Mouse (Mus musculus) neutrophil, adult 5-6 weeks (primary cell): ENCODE measurements around the gene Sct. TPM values are rescaled to one million over a fixed set of nuclear protein-coding genes. Genes with fewer than 3 reads are reported as not detected.
A peak's percentile ranks its signal among the peaks of the same experiment; 100 is the strongest.

ENCODE experiments used
- ATAC-seq: fragments of 151-379, 151-347 bp; 2 replicates; pipeline ENCODE4 v1.8.0; 2017; ENCODE audit warnings: mild to moderate bottlenecking, moderate TSS enrichment; ENCODE audit not compliant: insufficient number of reproducible peaks, poor library complexity, low FRiP score, severe bottlenecking; ENCODE audit errors: extremely low read depth
- total RNA-seq: library from RNA; stranded (forward); fragments of 200-1000 nt; gene quantifications from 2 replicates; pipeline ENCODE4 v1.2.3, GENCODE M21; 2017

The Sct gene
- total RNA-seq: not detected in 2 replicates

- no peak for ATAC-seq
Measured at GRCm38 (mm10) chr7:141278766-141279590, at the start of gene Sct. Sct (minus strand) TSS chr7:141279133.

DNA sequence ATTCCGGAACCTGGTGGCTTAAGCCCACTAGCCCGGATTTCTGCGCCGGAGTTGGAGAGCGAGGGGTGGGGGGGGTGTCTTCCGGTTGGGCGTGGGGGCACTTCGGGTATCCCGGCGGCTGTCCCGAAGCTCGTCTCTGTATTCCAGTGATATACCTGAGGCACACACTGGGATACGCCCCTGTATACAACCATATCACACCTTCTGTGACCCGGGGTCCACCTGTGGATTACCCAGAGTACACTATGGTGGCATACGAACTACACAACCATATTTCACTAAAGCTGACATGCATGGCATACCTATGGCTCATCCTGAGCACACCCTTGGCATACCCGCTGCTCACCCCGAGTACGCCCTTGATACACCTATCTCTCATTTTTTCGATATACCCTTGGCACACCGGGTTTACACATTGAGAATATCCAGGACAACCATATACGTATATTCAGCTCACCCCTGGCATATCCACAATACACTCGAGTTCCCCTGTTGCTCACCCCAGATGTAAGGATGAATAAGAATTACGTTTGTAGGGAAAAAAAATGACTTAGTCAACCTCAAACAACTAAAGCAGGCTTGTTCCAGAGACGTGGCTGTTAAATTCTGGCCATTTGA, 49.5 kb upstream of the Sct start:
- no peak for ATAC-seq

GRCm38 (mm10) chr7:141327469-141328372, 48.8 kb upstream of the Sct start, which contains the start of the genes Deaf1 and Tmem80:
Deaf1 (minus strand) TSS chr7:141327690.
Tmem80 (plus strand) TSS chr7:141327739.
- ATAC-seq: peak; percentile 85

- no peak for ATAC-seq
Measured at GRCm38 (mm10) chr7:141326546-141327446, 47.9 kb upstream of the Sct start.

GRCm38 (mm10) chr7:141324686-141325085, 45.8 kb upstream of the Sct start:
- ATAC-seq: no peak

DNA sequence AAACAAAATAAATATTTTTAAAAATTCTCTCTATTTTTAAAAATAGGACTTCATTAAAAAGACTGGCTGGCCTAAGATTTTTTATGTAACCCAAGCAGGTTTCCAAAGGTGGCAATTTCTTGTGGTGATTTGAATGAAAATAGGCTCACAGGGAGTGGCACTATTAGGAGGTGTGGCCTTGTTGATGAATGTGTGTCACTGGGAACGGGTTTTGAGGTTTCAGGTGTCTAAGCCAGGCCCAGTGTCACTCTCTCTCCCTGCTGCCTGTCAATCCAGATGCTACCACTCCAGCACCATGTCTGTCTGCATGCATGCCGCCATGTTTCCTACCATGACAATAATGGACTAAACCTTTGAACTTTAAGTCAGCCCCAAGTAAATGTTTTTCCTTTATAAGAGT, 40.5 kb upstream of the Sct start:
- ATAC-seq: no peak

- no peak for ATAC-seq
Measured at GRCm38 (mm10) chr7:141317619-141318132, 38.7 kb upstream of the Sct start.

GRCm38 (mm10) chr7:141315974-141316373, 37.0 kb upstream of the Sct start:
- ATAC-seq: peak; percentile 83

DNA sequence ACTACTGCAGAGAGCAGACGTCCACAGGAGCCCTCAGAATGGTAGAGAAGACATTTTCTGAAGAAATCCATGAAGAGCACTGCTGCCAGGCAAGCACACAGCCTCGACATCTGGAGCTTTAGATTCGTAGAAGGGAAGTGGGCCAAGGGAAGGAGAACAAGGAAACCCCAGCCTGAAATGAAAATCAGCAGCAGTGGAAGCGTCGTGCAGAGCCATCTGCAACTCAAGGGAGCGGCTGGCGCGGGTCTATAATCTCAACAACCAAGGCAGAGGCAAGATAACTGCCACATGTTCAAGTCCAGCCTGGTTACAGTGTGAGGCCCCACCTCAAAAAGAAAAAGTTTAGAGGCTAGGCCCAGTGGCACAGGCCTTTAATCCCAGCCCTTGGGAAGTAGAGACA, 36.1 kb upstream of the Sct start:
- ATAC-seq: no peak

DNA sequence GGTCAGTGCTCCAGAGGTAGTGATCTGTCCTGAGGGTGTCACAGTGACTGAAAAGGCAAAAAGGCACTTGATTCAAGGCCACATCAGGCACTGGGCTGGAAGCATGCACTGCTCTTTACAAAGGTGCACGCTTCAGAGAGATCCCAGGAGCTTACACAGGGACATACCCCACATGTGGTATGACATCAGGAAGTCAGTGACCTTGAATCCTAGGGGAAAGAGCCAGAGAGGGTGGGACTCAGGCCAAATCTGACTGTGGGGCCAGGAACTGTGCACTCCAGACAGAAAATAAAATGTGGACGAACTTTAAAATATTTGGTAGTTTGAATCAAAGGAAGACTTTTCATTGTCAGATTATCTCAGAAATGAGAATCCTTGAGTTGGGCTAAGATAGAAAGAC, 35.5 kb upstream of the Sct start:
- ATAC-seq: no peak

GRCm38 (mm10) chr7:141304537-141304936, 25.6 kb upstream of the Sct start:
- ATAC-seq: no peak

- peak; percentile 27; the same call in 1 of the 2 replicates for ATAC-seq
Measured at GRCm38 (mm10) chr7:141302702-141303268, 23.9 kb upstream of the Sct start.

GRCm38 (mm10) chr7:141301386-141301785, 22.5 kb upstream of the Sct start:
- no peak for ATAC-seq

DNA sequence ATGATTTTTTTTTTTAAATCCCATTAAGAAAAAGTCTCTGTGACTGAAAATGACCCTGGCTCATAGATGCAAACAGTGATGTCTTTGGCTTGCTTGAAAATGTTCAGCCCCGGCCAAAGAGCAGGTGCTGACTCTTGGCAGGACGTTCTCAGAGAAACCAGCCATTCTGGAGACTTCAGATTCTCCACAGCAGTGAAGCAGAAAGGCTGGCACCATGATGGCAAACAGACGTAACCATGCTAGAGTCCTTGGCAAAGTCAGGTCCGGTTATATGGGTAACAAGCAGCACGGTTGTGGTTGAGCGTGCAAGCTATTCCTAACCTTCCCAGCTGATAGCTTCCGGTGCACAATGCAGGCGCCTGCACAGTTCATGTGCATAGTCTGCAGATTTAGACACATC, 20.2 kb upstream of the Sct start:
- no peak for ATAC-seq

DNA sequence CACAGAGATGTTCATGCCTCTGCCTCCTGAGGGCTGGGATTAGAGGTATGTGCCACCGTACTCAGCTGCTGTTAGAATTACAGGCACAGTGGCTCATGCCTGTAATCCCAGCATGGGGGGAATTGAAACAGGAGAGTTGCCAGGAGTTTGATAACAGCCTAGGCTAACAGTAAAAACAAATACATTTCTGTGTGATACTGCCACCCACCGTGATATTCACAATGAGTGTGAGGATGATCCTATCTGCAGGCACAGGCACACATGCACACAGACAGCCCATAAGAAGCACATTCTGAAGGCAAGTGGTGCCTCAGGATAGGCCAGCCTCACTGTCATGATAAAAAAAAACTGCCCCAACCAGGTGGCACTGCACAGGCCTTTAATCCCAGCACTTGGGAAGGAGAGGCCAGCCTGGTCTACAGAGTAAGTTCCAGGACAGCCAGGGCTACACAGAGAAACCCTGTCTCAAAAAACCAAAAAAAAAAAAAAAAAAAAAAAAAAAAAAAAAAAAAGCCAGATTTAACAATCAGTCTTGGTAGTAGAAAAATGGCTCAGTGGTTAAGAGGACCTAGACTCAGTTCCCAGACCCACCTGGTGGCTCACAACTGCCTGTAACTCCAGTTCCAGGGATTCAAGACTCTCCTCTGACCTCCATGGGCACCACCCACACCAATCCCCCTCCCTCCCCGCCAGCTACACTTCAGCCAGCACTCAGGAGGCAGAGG, 19.2 kb upstream of the Sct start:
- ATAC-seq: no peak

DNA sequence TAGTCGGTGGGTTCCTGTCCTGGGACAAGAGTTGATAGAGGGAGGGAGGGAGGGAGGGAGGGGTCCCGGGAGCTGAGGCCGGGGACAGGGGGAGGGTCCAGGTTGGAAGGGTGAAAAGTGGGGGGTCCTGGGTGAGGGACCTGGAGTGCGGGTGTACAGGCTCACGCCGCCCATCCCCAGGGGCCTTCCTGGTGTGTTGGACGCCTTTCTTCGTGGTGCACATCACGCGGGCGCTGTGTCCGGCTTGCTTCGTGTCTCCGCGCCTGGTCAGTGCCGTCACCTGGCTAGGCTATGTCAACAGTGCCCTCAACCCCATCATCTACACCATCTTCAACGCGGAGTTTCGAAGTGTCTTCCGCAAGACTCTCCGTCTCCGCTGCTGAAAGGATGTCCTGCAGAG, 15.5 kb upstream of the Sct start:
- ATAC-seq: no peak

- ATAC-seq: peak; percentile 18; the same call in 1 of the 2 replicates
Measured at GRCm38 (mm10) chr7:141293852-141294471, 15.0 kb upstream of the Sct start.
